Mouse (Mus musculus) bone marrow macrophage, adult 2 months (primary cell): ENCODE results near the gene Rag1.

Experiments used
- CTCF ChIP-seq: IDR thresholded peaks from 2 replicates; pipeline ENCODE4 v1.5.1; 2012; ENCODE audit warnings: low read depth, mild to moderate bottlenecking, low read length, moderate library complexity
- POLR2A ChIP-seq: IDR thresholded peaks from 2 replicates; pipeline ENCODE4 v1.6.1; 2012; ENCODE audit warnings: mild to moderate bottlenecking, low read depth, low read length, borderline replicate concordance

- TF ChIP-seq CTCF (no peak), POLR2A (no peak)
Measured at GRCm38 (mm10) chr2:101660536-101660935, 11.2 kb upstream of the Rag1 start.
